Mouse (Mus musculus) myocyte (in vitro differentiated cells): ENCODE data around the gene Tcte1. TPM values are rescaled to one million over a fixed set of nuclear protein-coding genes. Genes with fewer than 3 reads are reported as not detected.

Experiments
- H3K27me3 ChIP-seq: one replicate; pipeline ENCODE4 v1.6.1; 2011; ENCODE audit not compliant: control insufficient read depth, insufficient read depth, insufficient read length
- H3K36me3 ChIP-seq: one replicate; pipeline ENCODE4 v1.6.1; 2011; ENCODE audit not compliant: control insufficient read depth, insufficient read depth
- H3K4me2 ChIP-seq: one replicate; pipeline ENCODE4 v1.6.1; 2011; ENCODE audit warnings: low read depth, control low read depth
- H3K4me3 ChIP-seq: one replicate; pipeline ENCODE4 v1.5.1; 2011; ENCODE audit warnings: mild to moderate bottlenecking, control low read depth, moderate library complexity
- H3K79me2 ChIP-seq: one replicate; pipeline ENCODE4 v1.6.1; 2011; ENCODE audit not compliant: control insufficient read depth, insufficient read depth
- H3ac ChIP-seq: one replicate; pipeline ENCODE4 v1.6.1; 2011; ENCODE audit not compliant: control insufficient read depth, insufficient read length
- CEBPB ChIP-seq: IDR thresholded peaks from 2 replicates; pipeline ENCODE4 v1.6.1; 2011; ENCODE audit warnings: mild to moderate bottlenecking, moderate library complexity; ENCODE audit not compliant: poor library complexity, insufficient read depth, severe bottlenecking
- E2F4 ChIP-seq: IDR thresholded peaks from one replicate; pipeline ENCODE4 v1.6.1; 2011; ENCODE audit warnings: mild to moderate bottlenecking, control low read depth, moderate library complexity; ENCODE audit not compliant: insufficient read depth
- MAX ChIP-seq: IDR thresholded peaks from one replicate; pipeline ENCODE4 v1.6.1; 2011; ENCODE audit warnings: low read depth, mild to moderate bottlenecking, control low read depth
- MYOD1 ChIP-seq, 3 experiments: IDR thresholded peaks; one replicate each; pipeline ENCODE4 v1.6.1; 2011; ENCODE audit warnings: control low read depth in 2 of 3, low read depth in 2 of 3, mild to moderate bottlenecking in 2 of 3, moderate library complexity in 1 of 3; ENCODE audit not compliant: insufficient read length in 2 of 3, control insufficient read depth in 1 of 3
- MYOG ChIP-seq, 3 experiments: IDR thresholded peaks; one replicate each; pipeline ENCODE4 v1.6.1; 2011; ENCODE audit warnings: control low read depth in 2 of 3, low read depth in 2 of 3, mild to moderate bottlenecking in 2 of 3; ENCODE audit not compliant: insufficient read length in 2 of 3, control insufficient read depth in 1 of 3, insufficient read depth in 1 of 3
- POLR2A ChIP-seq: IDR thresholded peaks from one replicate; pipeline ENCODE4 v1.6.1; 2011; ENCODE audit warnings: low read depth, mild to moderate bottlenecking, control low read depth, moderate library complexity; ENCODE audit not compliant: insufficient read length
- POLR2AphosphoS2 ChIP-seq: IDR thresholded peaks from one replicate; pipeline ENCODE4 v1.6.1; 2011; ENCODE audit warnings: low read depth, control low read depth; ENCODE audit not compliant: insufficient read length
- REST ChIP-seq: IDR thresholded peaks from one replicate; pipeline ENCODE4 v1.6.1; 2011; ENCODE audit warnings: mild to moderate bottlenecking, control low read depth, moderate library complexity; ENCODE audit not compliant: insufficient read depth, insufficient read length
- SRF ChIP-seq: IDR thresholded peaks from one replicate; pipeline ENCODE4 v1.6.1; 2011; ENCODE audit warnings: low read depth; ENCODE audit not compliant: control insufficient read depth, insufficient read length
- TCF12 ChIP-seq: IDR thresholded peaks from one replicate; pipeline ENCODE4 v1.6.1; 2011; ENCODE audit warnings: mild to moderate bottlenecking, control low read depth; ENCODE audit not compliant: poor library complexity, insufficient read depth, severe bottlenecking
- TCF3 ChIP-seq: IDR thresholded peaks from one replicate; pipeline ENCODE4 v1.6.1; 2011; ENCODE audit warnings: low read depth, control low read depth; ENCODE audit not compliant: insufficient read length
- USF1 ChIP-seq: IDR thresholded peaks from one replicate; pipeline ENCODE4 v1.6.1; 2011; ENCODE audit warnings: low read depth, mild to moderate bottlenecking, control low read depth, moderate library complexity
- polyA plus RNA-seq: library from polyadenylated mRNA; unstranded; fragments of >200 nt; fragmentation: generic; extraction: Trizol; gene quantifications from one replicate; pipeline ENCODE4 v1.2.1, GENCODE M21; 2012; ENCODE audit warnings: missing spikeins

The Tcte1 gene
- polyA plus RNA-seq, 1 experiment: not detected

DNA sequence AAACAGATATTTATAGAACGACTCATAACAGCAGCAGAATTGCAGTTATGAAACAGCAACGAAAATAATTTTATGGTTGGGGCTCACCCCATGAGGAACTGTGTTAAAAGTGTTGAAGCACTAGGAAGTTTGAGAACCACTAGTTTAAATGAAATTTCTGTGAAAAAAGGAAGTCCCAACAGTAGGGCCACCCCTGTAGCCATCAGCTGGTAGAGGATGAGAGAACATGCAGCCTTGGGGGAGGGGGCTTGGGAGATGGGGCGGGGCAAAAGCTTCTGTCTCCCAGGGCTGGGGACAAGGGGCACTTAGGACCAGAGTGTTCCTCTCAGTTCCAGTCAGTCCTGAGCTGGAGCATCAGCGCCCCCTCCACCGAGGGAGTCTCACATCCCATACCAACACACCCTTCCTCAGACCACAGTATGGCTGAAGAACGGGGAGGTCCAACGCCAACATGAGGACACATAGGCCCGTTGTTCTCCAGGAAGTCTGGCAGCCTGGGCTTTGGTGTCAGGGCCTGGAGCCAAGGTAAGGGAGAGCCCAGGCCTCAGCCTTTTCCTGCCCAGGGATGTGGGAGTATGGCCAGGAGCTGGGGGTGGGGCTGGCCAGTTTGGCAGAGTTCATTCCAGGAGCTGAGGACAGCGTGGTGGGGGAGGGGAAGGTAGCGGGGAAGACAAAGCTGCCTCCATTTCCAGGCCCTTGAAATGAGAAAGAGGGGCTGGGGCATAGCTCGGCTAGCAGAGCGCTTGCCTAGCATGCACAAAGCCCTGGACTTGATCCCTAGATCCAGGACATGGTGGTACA lies 61.1 kb downstream of the Tcte1 start:
- Histone ChIP-seq H3K4me3 (no peak overlapping the region), H3K4me2 (peak overlapping the region; percentile 26), H3K36me3 (peaks cover 40% of the 10 kb centered on the region), H3K79me2 (no peaks in the 10 kb centered on the region), H3ac (no peak overlapping the region), H3K27me3 (no peaks in the 10 kb centered on the region)
- TF ChIP-seq CEBPB (no peak), MYOD1 (IDR thresholded peaks at IDR 0.05; ENCODE audit: control insufficient read depth in 1 of 3, insufficient read length in 2 of 3, low read depth in 2 of 3) (no peak), MAX (no peak), TCF12 (no peak), POLR2A (peak; percentile 56), REST (no peak), POLR2AphosphoS2 (peak; percentile 75), SRF (no peak), USF1 (no peak)

DNA sequence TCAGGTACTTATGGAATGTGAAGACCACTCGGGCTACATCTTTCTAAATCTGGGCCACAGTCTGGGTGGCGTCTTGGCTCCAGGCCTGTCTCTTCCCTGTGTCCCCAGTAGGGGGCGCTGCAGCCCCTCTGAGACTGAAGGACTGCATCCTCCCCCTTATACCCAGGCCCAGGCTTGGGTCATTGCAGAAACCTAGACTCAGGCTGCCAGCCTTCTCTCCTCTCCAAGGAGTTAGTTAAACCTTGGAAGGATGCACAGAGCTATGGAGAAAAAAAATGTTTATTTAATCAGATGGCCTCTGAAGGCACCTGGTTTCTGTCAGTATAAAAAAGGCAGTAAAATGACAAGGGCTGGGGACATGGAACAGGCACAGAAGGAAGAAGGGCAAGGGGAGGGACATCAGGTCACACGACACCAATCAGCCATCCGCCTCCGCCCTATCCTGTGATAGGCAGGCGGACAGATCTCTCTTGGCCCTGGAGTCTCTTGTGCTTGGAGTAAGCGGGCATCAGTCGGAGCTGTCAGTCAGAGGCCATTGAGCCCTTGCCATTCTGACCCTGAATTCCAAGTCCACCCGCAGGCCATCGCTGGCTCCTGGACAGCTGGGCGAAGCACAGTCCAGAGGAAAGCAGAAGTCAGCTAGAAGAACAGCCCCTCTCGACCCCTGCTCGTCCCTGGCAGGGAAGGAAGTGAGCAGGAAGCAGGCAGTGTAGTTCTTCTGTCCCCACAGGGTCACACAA lies 61.9 kb downstream of the Tcte1 start:
- peaks cover 7% of the 10 kb centered on the region for H3K79me2 ChIP-seq
- no peak for TF ChIP-seq TCF12
- peak in 1 of 3 experiments; percentile 59 for TF ChIP-seq MYOG (IDR thresholded peaks at IDR 0.05; ENCODE audit: control insufficient read depth in 1 of 3, insufficient read depth in 1 of 3, insufficient read length in 2 of 3, low read depth in 2 of 3)
- no peak for TF ChIP-seq USF1
- TF ChIP-seq CEBPB: no peak
- no peak for TF ChIP-seq MYOD1 (IDR thresholded peaks at IDR 0.05; ENCODE audit: control insufficient read depth in 1 of 3, insufficient read length in 2 of 3, low read depth in 2 of 3)
- peak; percentile 58 for TF ChIP-seq POLR2AphosphoS2
- no peak for TF ChIP-seq E2F4
- no peak overlapping the region for H3K4me3 ChIP-seq
- H3ac ChIP-seq: no peak overlapping the region
- no peak overlapping the region for H3K4me2 ChIP-seq
- peaks cover 46% of the 10 kb centered on the region for H3K36me3 ChIP-seq
- no peaks in the 10 kb centered on the region for H3K27me3 ChIP-seq

DNA sequence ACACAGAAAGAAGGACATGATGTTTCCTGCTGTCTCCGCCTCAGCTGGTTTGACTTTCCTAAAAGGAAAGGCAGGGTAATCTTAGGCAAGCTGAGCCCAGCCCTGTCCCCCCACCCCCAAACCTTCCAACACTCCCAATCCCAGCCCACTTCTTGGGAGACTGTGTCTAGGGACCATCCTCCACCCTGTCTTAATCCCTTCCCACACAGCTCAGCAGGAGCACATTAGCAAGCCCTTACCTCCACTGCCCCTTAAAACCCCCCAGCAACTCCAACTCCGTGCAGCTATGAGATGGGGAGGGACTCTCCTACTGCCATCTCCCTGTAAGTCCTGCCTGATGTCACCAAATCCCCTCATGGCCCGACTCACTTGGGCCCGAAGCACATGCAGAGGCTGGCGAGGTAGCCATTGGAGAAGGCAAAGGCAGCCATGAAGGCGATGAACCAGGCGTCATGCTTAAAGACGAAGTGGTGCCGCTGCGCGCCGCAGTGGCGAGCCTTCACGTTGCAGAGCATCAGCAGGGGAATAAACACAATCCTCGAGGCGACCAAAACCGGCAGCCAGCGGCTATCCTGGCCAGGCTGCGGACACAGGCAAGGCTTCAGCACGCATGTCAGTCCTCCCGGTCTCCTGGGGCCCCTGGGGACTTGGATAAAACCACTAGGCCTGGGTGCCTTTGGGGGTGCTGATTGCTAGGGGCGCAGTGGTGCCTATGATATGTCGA lies 62.7 kb downstream of the Tcte1 start:
- no peak for TF ChIP-seq POLR2AphosphoS2
- no peak for TF ChIP-seq MYOG (IDR thresholded peaks at IDR 0.05; ENCODE audit: control insufficient read depth in 1 of 3, insufficient read depth in 1 of 3, insufficient read length in 2 of 3, low read depth in 2 of 3)
- no peak for TF ChIP-seq TCF3
- no peak for TF ChIP-seq E2F4
- TF ChIP-seq POLR2A: peak; percentile 18
- no peak for TF ChIP-seq TCF12
- TF ChIP-seq USF1: no peak
- no peak for TF ChIP-seq REST
- Histone ChIP-seq H3K36me3 (peaks cover 51% of the 10 kb centered on the region), H3K79me2 (peaks cover 15% of the 10 kb centered on the region), H3K4me2 (no peak overlapping the region), H3K27me3 (no peaks in the 10 kb centered on the region), H3ac (no peak overlapping the region), H3K4me3 (no peak overlapping the region)

DNA sequence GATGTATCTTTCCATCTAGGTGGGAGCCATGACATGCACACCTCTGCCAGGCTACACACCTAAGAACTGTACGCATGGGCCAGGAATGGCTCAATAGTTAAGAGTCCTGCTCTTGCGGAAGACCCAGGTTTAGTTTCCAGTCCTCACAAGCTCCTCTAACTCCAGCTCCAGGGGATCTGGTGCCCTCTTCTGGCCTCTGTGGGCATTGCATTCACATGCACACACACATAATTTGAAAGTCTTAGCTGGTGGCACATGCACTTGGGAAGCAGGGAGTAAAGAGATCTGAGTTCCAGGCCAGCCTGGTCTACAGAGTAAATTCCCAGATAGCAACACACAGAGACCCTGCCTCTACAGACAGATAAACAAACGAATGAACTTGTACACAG lies 63.2 kb downstream of the Tcte1 start:
- Histone ChIP-seq H3ac (no peak overlapping the region), H3K79me2 (peaks cover 20% of the 10 kb centered on the region), H3K4me3 (no peak overlapping the region), H3K4me2 (no peak overlapping the region), H3K36me3 (peaks cover 56% of the 10 kb centered on the region), H3K27me3 (no peaks in the 10 kb centered on the region)
- no peak for TF ChIP-seq SRF
- TF ChIP-seq CEBPB: no peak
- TF ChIP-seq E2F4: no peak
- no peak for TF ChIP-seq USF1
- no peak for TF ChIP-seq MAX
- no peak for TF ChIP-seq POLR2AphosphoS2
- TF ChIP-seq TCF3: no peak
- no peak for TF ChIP-seq MYOG (IDR thresholded peaks at IDR 0.05; ENCODE audit: control insufficient read depth in 1 of 3, insufficient read depth in 1 of 3, insufficient read length in 2 of 3, low read depth in 2 of 3)
- TF ChIP-seq REST: no peak
- no peak for TF ChIP-seq TCF12
- no peak for TF ChIP-seq MYOD1 (IDR thresholded peaks at IDR 0.05; ENCODE audit: control insufficient read depth in 1 of 3, insufficient read length in 2 of 3, low read depth in 2 of 3)
- no peak for TF ChIP-seq POLR2A
